Mouse (Mus musculus) limb, embryonic 14.5 days (tissue): ENCODE data around the gene Gga3. TPM values are rescaled to one million over a fixed set of nuclear protein-coding genes. Genes with fewer than 3 reads are reported as not detected.

ENCODE experiments used
- ATAC-seq: fragments of 200-750 bp; cut with Nextera tagmentation; 2 replicates; pipeline ENCODE4 v1.8.0; 2017; ENCODE audit warnings: low read depth, moderate number of reproducible peaks, moderate TSS enrichment; ENCODE audit not compliant: low FRiP score
- DNase-seq: peaks from one replicate; pipeline ENCODE4 v3.0.0-alpha.2; 2015; ENCODE audit warnings: low spot score
- H3K27ac ChIP-seq: fragments of 300-500 bp; sonication (generic); replicated peaks from 2 replicates; pipeline ENCODE4 v1.5.1; 2014; ENCODE audit warnings: low read depth, mild to moderate bottlenecking, low read length, moderate library complexity, mixed read lengths
- H3K27me3 ChIP-seq: fragments of 300-500 bp; sonication (generic); 2 replicates; pipeline ENCODE4 v1.6.1; 2014; ENCODE audit warnings: low read length, mixed read lengths; ENCODE audit not compliant: control insufficient read depth, insufficient read depth
- H3K36me3 ChIP-seq: fragments of 300-500 bp; sonication (generic); 2 replicates; pipeline ENCODE4 v1.6.1; 2014; ENCODE audit warnings: mild to moderate bottlenecking, low read length, moderate library complexity, mixed read lengths; ENCODE audit not compliant: control insufficient read depth, insufficient read depth
- H3K4me1 ChIP-seq: fragments of 300-500 bp; sonication (generic); 2 replicates; pipeline ENCODE4 v1.6.1; 2014; ENCODE audit warnings: antibody characterized with exemption, low read length, mixed read lengths; ENCODE audit not compliant: control insufficient read depth, insufficient read depth
- H3K4me2 ChIP-seq: fragments of 300-500 bp; sonication (generic); replicated peaks from 2 replicates; pipeline ENCODE4 v1.6.1; 2014; ENCODE audit warnings: low read depth, mild to moderate bottlenecking, low read length, moderate library complexity; ENCODE audit not compliant: severe bottlenecking
- H3K4me3 ChIP-seq: fragments of 300-500 bp; sonication (generic); replicated peaks from 2 replicates; pipeline ENCODE4 v1.5.1; 2014; ENCODE audit warnings: low read length
- H3K9ac ChIP-seq: fragments of 300-500 bp; sonication (generic); 2 replicates; pipeline ENCODE4 v1.6.1; 2014; ENCODE audit warnings: mild to moderate bottlenecking, low read depth, low read length, moderate library complexity; ENCODE audit not compliant: severe bottlenecking
- H3K9me3 ChIP-seq: fragments of 300-500 bp; sonication (generic); 2 replicates; pipeline ENCODE4 v1.6.1; 2016; ENCODE audit warnings: low read length; ENCODE audit not compliant: control insufficient read depth
- POLR2A ChIP-seq: fragments of 200-500 bp; IDR thresholded peaks from 2 replicates; pipeline ENCODE4 v1.8.0; 2012; ENCODE audit warnings: inconsistent platforms, mild to moderate bottlenecking, moderate library complexity, borderline replicate concordance; ENCODE audit not compliant: insufficient read depth, insufficient read length; ENCODE audit errors: extremely low read depth
- WGBS: fragments of 180-500 bp; shearing (Covaris S2); extraction: QIAGEN DNeasy Blood & Tissue Kit; methylation state at CpG from one replicate; pipeline ENCODE4 v1.1.7; 2014; 5-methylcytosine and 5-hydroxymethylcytosine counted together
- polyA plus RNA-seq, 2 experiments: library from polyadenylated mRNA; depleted of rRNA in 1 of 2; stranded (reverse) in 1 of 2; unstranded in 1 of 2; fragments of >200 nt; fragmentation: Nextera tagmentation in 1 of 2; extraction: Ambion mirVana in 1 of 2; gene quantifications; 2 replicates each; pipeline versions ENCODE4 v1.2.1 to v1.2.3; 2012 to 2014

The Gga3 gene
- polyA plus RNA-seq, 2 experiments = 17.7 to 39.5 TPM

GRCm38 (mm10) chr11:115601174-115601573 is 2.7 kb downstream of the Gga3 start:
- 94% methylated on average over 4 of the region's 4 CpGs for WGBS

DNA sequence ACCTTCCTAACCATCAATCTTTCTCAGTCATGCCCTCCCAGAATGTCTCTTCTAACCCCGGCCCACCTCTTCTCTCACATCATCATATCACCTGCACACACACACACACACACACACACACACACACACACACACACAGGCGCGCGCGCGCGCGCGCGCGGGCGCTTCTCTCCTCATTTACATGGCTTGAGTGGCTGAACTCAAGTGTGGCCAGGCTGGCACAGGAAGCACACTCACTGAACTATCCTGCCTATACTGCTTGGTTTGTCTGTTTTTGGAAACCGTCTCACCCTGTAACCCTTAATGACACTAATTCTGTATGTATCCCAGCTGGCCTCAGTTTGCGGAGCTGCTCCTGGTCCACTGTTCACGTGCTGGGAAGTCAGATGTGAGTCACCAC is 3.1 kb downstream of the Gga3 start:
- Histone ChIP-seq H3K4me3 (no peak overlapping the region), H3K4me2 (no peak overlapping the region), H3K27ac (no peak overlapping the region), H3K36me3 (peaks cover 33% of the 10 kb centered on the region), H3K27me3 (no peaks in the 10 kb centered on the region), H3K9ac (no peak overlapping the region), H3K4me1 (peaks cover 14% of the 10 kb centered on the region), H3K9me3 (no peaks in the 10 kb centered on the region)
- DNase-seq = no peak
- 98% methylated on average over 15 of the region's 15 CpGs for WGBS
- TF ChIP-seq POLR2A = no peak
- ATAC-seq = no peak

More at GRCm38 (mm10) chr11:115601174-115601573, 2.7 kb downstream of the Gga3 start:
- no peak overlapping the region for H3K4me3 ChIP-seq
- no peak for TF ChIP-seq POLR2A
- no peaks in the 10 kb centered on the region for H3K9me3 ChIP-seq
- peaks cover 14% of the 10 kb centered on the region for H3K4me1 ChIP-seq
- H3K27ac ChIP-seq = no peak overlapping the region
- H3K4me2 ChIP-seq = no peak overlapping the region
- H3K27me3 ChIP-seq = no peaks in the 10 kb centered on the region
- ATAC-seq = no peak
- no peak overlapping the region for H3K9ac ChIP-seq
- peaks cover 34% of the 10 kb centered on the region for H3K36me3 ChIP-seq
- no peak for DNase-seq

DNA sequence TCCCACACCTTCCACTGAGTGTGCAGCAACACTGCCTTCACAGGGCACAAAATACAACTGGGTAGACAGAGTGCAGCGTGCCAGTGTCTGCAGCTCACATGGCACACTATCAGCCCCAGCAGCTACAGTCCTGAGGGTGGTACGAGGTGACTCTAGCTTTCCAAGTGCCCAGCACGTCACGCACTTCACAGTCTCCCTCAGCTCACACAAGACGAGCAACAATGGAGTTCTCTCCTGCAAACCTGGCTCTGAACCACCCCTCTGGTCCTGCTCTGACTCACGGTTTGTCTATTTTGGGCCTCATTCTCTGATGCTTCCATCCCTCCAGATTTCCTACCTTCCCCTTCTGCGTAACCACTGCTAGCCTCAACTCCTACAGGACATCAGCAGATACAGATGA is 4.1 kb downstream of the Gga3 start:
- H3K9ac ChIP-seq = no peak overlapping the region
- no peak for ATAC-seq

DNA sequence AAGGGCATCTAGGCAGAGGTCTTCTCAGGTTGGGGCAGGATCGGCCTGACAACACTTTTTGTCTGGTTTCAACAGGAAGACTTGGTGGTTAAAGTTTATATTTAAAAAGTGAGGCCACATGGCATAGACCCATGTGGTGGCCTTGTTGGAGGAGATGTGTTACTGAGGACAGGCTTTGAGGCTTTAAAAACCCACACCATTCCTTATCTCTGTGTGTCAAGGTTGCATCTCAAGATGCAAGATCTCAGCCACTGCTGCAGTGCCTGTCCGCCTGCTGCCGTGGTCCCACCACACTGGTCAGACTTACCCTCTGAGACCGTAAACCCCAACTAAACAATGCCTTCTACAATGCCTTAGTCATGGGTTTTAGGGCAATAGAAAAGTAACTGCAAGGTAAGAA is 5.5 kb downstream of the Gga3 start:
- H3K4me3 ChIP-seq = no peak overlapping the region
- WGBS = 91% methylated on average over 4 of the region's 4 CpGs
- no peak overlapping the region for H3K27ac ChIP-seq
- TF ChIP-seq POLR2A = no peak
- DNase-seq (no peak), ATAC-seq (no peak)
- H3K4me1 ChIP-seq = peaks cover 6% of the 10 kb centered on the region; the same call in 1 of the 2 replicates
- no peaks in the 10 kb centered on the region for H3K27me3 ChIP-seq
- H3K36me3 ChIP-seq = peaks cover 52% of the 10 kb centered on the region
- no peak overlapping the region for H3K9ac ChIP-seq
- H3K4me2 ChIP-seq = no peak overlapping the region
- H3K9me3 ChIP-seq = no peaks in the 10 kb centered on the region

More for the DNA sequence above, 4.1 kb downstream of the Gga3 start:
- no peak overlapping the region for H3K4me3 ChIP-seq
- no peaks in the 10 kb centered on the region for H3K9me3 ChIP-seq
- peaks cover 39% of the 10 kb centered on the region for H3K36me3 ChIP-seq
- peaks cover 8% of the 10 kb centered on the region for H3K4me1 ChIP-seq
- no peak overlapping the region for H3K4me2 ChIP-seq
- no peak for TF ChIP-seq POLR2A
- no peak overlapping the region for H3K27ac ChIP-seq
- no peaks in the 10 kb centered on the region for H3K27me3 ChIP-seq
- 93% methylated on average over 7 of the region's 7 CpGs for WGBS
- DNase-seq = no peak

GRCm38 (mm10) chr11:115595209-115595608 is 8.6 kb downstream of the Gga3 start:
- Histone ChIP-seq H3K36me3 (peaks cover 73% of the 10 kb centered on the region), H3K4me1 (no peaks in the 10 kb centered on the region), H3K9me3 (no peaks in the 10 kb centered on the region), H3K27ac (no peak overlapping the region), H3K9ac (no peak overlapping the region), H3K4me2 (no peak overlapping the region), H3K27me3 (no peaks in the 10 kb centered on the region), H3K4me3 (no peak overlapping the region)
- WGBS = 96% methylated on average over 3 of the region's 3 CpGs
- TF ChIP-seq POLR2A = no peak
- ATAC-seq (no peak), DNase-seq (no peak)
